Mouse (Mus musculus): ENCODE measurements around the gene Atp6v1g3. TPM values are rescaled to one million over a fixed set of nuclear protein-coding genes. Genes with fewer than 3 reads are reported as not detected.

Gene Atp6v1g3
- polyA plus RNA-seq (2016; fragmentation: Nextera tagmentation; extraction: Ambion mirVana): not detected in 2 replicates

GRCm38 (mm10) chr1:138273438-138273837 is at the start of gene Atp6v1g3:
Atp6v1g3 (plus strand) TSS chr1:138273738.
- Histone ChIP-seq H3K4me3 (no peak within 1 kb of the TSS), H3K4me1 (no peaks in the 10 kb centered on the region), H3K9me3 (no peaks in the 10 kb centered on the region), H3K27me3 (ENCODE audit: poor library complexity, severe bottlenecking) (no peaks in the 10 kb centered on the region), H3K36me3 (replicated peaks) (no peaks in the 10 kb centered on the region), H3K27ac (no peak within 1 kb of the TSS)
- no peak for DNase-seq (ENCODE audit: extremely low spot score, low spot score)
- 94% methylated on average over 2 of the region's 2 CpGs for WGBS

GRCm38 (mm10) chr1:138233051-138233450 is 40.5 kb upstream of the Atp6v1g3 start:
- Histone ChIP-seq H3K27ac (no peak overlapping the region), H3K4me1 (no peaks in the 10 kb centered on the region), H3K36me3 (replicated peaks) (no peaks in the 10 kb centered on the region), H3K4me3 (no peak overlapping the region), H3K9me3 (peaks cover 3% of the 10 kb centered on the region; the same call in 1 of the 2 replicates), H3K27me3 (ENCODE audit: poor library complexity, severe bottlenecking) (no peaks in the 10 kb centered on the region)
- DNase-seq (ENCODE audit: extremely low spot score, low spot score): no peak

GRCm38 (mm10) chr1:138237252-138237651 is 36.3 kb upstream of the Atp6v1g3 start:
- Histone ChIP-seq H3K27me3 (ENCODE audit: poor library complexity, severe bottlenecking) (no peaks in the 10 kb centered on the region), H3K9me3 (no peaks in the 10 kb centered on the region), H3K4me1 (no peaks in the 10 kb centered on the region), H3K27ac (no peak overlapping the region), H3K4me3 (no peak overlapping the region), H3K36me3 (replicated peaks) (no peaks in the 10 kb centered on the region)
- 94% methylated on average over 2 of the region's 2 CpGs for WGBS
- no peak for DNase-seq (ENCODE audit: extremely low spot score, low spot score)

- no peak overlapping the region for H3K27ac ChIP-seq
- H3K36me3 ChIP-seq (replicated peaks): no peaks in the 10 kb centered on the region
- peaks cover 4% of the 10 kb centered on the region; the same call in 1 of the 2 replicates for H3K4me1 ChIP-seq
- H3K27me3 ChIP-seq (ENCODE audit: poor library complexity, severe bottlenecking): no peaks in the 10 kb centered on the region
- 85% methylated on average over 5 of the region's 5 CpGs for WGBS
- no peaks in the 10 kb centered on the region for H3K9me3 ChIP-seq
- H3K4me3 ChIP-seq: no peak overlapping the region
- no peak for DNase-seq (ENCODE audit: extremely low spot score, low spot score)
Observed at GRCm38 (mm10) chr1:138243947-138244346, 29.6 kb upstream of the Atp6v1g3 start.

GRCm38 (mm10) chr1:138244485-138244884 is 29.1 kb upstream of the Atp6v1g3 start:
- Histone ChIP-seq H3K4me1 (peaks cover 4% of the 10 kb centered on the region; the same call in 1 of the 2 replicates), H3K27me3 (ENCODE audit: poor library complexity, severe bottlenecking) (no peaks in the 10 kb centered on the region), H3K9me3 (no peaks in the 10 kb centered on the region), H3K36me3 (replicated peaks) (no peaks in the 10 kb centered on the region), H3K27ac (no peak overlapping the region), H3K4me3 (no peak overlapping the region)
- DNase-seq (ENCODE audit: extremely low spot score, low spot score): no peak
- WGBS: 73% methylated on average over 7 of the region's 7 CpGs

- no peaks in the 10 kb centered on the region for H3K9me3 ChIP-seq
- peaks cover 4% of the 10 kb centered on the region; the same call in 1 of the 2 replicates for H3K4me1 ChIP-seq
- no peaks in the 10 kb centered on the region for H3K27me3 ChIP-seq (ENCODE audit: poor library complexity, severe bottlenecking)
- H3K36me3 ChIP-seq (replicated peaks): no peaks in the 10 kb centered on the region
- no peak overlapping the region for H3K27ac ChIP-seq
- no peak for DNase-seq (ENCODE audit: extremely low spot score, low spot score)
- H3K4me3 ChIP-seq: no peak overlapping the region
- 91% methylated on average over 4 of the region's 4 CpGs for WGBS
Observed at GRCm38 (mm10) chr1:138245103-138245502, 28.4 kb upstream of the Atp6v1g3 start.

GRCm38 (mm10) chr1:138245533-138245932 is 28.0 kb upstream of the Atp6v1g3 start:
- no peak for DNase-seq (ENCODE audit: extremely low spot score, low spot score)
- no peaks in the 10 kb centered on the region for H3K9me3 ChIP-seq
- no peaks in the 10 kb centered on the region for H3K27me3 ChIP-seq (ENCODE audit: poor library complexity, severe bottlenecking)
- no peak overlapping the region for H3K4me3 ChIP-seq
- H3K4me1 ChIP-seq: peaks cover 4% of the 10 kb centered on the region; the same call in 1 of the 2 replicates
- no peak overlapping the region for H3K27ac ChIP-seq
- 89% methylated on average over 3 of the region's 3 CpGs for WGBS
- no peaks in the 10 kb centered on the region for H3K36me3 ChIP-seq (replicated peaks)

- no peaks in the 10 kb centered on the region for H3K9me3 ChIP-seq
- no peaks in the 10 kb centered on the region for H3K27me3 ChIP-seq (ENCODE audit: poor library complexity, severe bottlenecking)
- peaks cover 4% of the 10 kb centered on the region; the same call in 1 of the 2 replicates for H3K4me1 ChIP-seq
- WGBS: 93% methylated on average over 7 of the region's 7 CpGs
- no peaks in the 10 kb centered on the region for H3K36me3 ChIP-seq (replicated peaks)
- no peak overlapping the region for H3K4me3 ChIP-seq
- DNase-seq (ENCODE audit: extremely low spot score, low spot score): no peak
- H3K27ac ChIP-seq: no peak overlapping the region
Observed at GRCm38 (mm10) chr1:138246438-138247164, 26.9 kb upstream of the Atp6v1g3 start.

- WGBS: 86% methylated on average over 8 of the region's 8 CpGs
Observed at GRCm38 (mm10) chr1:138247699-138248483, 25.6 kb upstream of the Atp6v1g3 start.

GRCm38 (mm10) chr1:138248770-138249169 is 24.8 kb upstream of the Atp6v1g3 start:
- H3K36me3 ChIP-seq (replicated peaks): no peaks in the 10 kb centered on the region
- H3K27ac ChIP-seq: no peak overlapping the region
- peaks cover 4% of the 10 kb centered on the region; the same call in 1 of the 2 replicates for H3K4me1 ChIP-seq
- H3K27me3 ChIP-seq (ENCODE audit: poor library complexity, severe bottlenecking): no peaks in the 10 kb centered on the region
- H3K9me3 ChIP-seq: no peaks in the 10 kb centered on the region
- WGBS: 91% methylated on average over 2 of the region's 2 CpGs
- no peak for DNase-seq (ENCODE audit: extremely low spot score, low spot score)
- H3K4me3 ChIP-seq: no peak overlapping the region

More at GRCm38 (mm10) chr1:138247699-138248483, 25.6 kb upstream of the Atp6v1g3 start:
- Histone ChIP-seq H3K4me1 (peaks cover 4% of the 10 kb centered on the region; the same call in 1 of the 2 replicates), H3K27me3 (ENCODE audit: poor library complexity, severe bottlenecking) (no peaks in the 10 kb centered on the region), H3K27ac (no peak overlapping the region), H3K4me3 (no peak overlapping the region), H3K9me3 (no peaks in the 10 kb centered on the region), H3K36me3 (replicated peaks) (no peaks in the 10 kb centered on the region)
- DNase-seq (ENCODE audit: extremely low spot score, low spot score): no peak

GRCm38 (mm10) chr1:138250951-138251350 is 22.6 kb upstream of the Atp6v1g3 start:
- DNase-seq (ENCODE audit: extremely low spot score, low spot score): no peak
- Histone ChIP-seq H3K27ac (no peak overlapping the region), H3K36me3 (replicated peaks) (no peaks in the 10 kb centered on the region), H3K4me1 (peaks cover 4% of the 10 kb centered on the region; the same call in 1 of the 2 replicates), H3K9me3 (no peaks in the 10 kb centered on the region), H3K27me3 (ENCODE audit: poor library complexity, severe bottlenecking) (no peaks in the 10 kb centered on the region), H3K4me3 (no peak overlapping the region)
- WGBS: 84% methylated on average over 2 of the region's 2 CpGs

- H3K27ac ChIP-seq: no peak overlapping the region
- H3K36me3 ChIP-seq (replicated peaks): no peaks in the 10 kb centered on the region
- no peaks in the 10 kb centered on the region for H3K9me3 ChIP-seq
- WGBS: 92% methylated on average over 4 of the region's 4 CpGs
- H3K4me1 ChIP-seq: no peaks in the 10 kb centered on the region
- no peaks in the 10 kb centered on the region for H3K27me3 ChIP-seq (ENCODE audit: poor library complexity, severe bottlenecking)
- H3K4me3 ChIP-seq: no peak overlapping the region
- no peak for DNase-seq (ENCODE audit: extremely low spot score, low spot score)
Observed at GRCm38 (mm10) chr1:138256172-138256789, 17.3 kb upstream of the Atp6v1g3 start.
